Mouse (Mus musculus) cerebellum, postnatal 14 days (tissue): ENCODE results near the gene Prss56.
A peak's percentile ranks its signal among the peaks of the same experiment; 100 is the strongest.

Experiments
- DNase-seq, 2 experiments: peaks; one replicate each; pipeline ENCODE4 v3.0.0; 2021; ENCODE audit warnings: mixed read lengths in 2 of 2

Prss56 gene

DNA sequence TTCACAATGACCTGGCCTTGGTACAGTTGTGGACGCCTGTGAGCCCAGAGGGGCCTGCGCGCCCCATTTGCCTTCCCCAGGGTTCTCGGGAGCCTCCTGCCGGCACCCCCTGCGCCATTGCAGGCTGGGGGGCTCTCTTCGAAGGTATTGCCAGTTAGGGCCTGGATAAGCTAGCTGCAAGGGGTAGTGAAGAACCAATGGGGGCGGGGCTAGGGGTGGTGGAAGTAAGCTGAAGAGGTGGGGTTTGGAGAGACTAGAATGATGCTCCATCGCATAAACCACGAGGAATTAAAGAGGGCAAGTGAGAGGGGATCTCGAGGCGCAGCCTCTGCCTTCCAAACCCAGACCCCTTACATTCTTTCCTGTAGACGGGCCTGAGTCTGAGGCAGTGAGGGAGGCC lies 2.4 kb downstream of the Prss56 start:
- no peak for DNase-seq

DNA sequence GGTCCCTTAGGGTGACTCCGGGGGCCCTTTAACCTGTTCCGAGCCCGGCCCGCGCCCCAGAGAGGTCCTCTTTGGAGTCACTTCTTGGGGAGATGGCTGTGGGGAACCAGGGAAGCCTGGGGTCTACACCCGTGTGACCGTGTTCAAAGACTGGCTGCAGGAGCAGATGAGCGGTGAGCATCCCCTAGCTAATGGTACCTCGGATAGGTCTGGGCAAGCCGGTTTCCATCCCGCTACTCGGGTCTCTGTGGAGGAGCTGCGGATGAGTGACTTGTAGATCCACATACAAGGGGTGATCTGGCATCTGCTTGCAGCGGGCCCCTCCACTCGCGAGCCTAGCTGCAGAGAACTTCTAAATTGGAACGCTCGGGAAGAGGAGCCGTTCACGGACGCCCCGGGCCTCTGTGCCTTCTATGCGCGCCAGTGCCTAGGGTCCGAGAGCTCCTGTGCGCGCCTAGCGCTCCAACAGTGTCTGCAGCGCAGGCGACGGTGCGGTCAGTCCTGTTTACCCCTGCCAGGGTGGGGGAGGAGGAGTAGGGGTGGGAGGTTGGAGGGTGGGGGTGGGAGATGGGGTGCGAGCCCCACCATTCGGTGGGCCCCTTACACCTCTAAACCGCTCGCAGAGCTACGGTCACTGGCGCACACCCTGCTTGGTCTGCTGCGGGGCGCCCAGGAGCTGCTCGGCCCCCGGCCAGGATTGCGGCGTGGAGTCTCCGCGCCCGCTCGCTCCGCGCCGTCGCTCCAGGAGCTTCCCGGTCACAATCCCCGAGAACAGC lies 3.3 kb downstream of the Prss56 start:
- peak in 1 of 2 experiments; percentile 27 for DNase-seq

DNA sequence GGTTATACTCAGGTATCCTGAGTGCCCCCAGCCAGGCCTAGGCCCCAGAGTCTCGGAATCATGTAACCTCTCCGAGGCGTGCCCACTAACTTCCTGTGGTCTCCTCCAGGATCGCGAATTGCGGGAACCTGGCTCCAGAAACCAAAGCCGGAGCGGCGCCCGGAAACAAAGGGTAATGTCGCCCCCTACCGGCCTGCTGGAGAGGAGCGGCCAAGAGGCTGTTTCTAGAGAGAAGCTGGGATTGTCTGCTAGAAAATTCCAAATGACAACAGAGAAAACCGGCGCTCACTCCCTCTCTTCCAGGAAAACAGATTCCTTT lies 3.9 kb downstream of the Prss56 start:
- peak; percentile 90 to 92 for DNase-seq

DNA sequence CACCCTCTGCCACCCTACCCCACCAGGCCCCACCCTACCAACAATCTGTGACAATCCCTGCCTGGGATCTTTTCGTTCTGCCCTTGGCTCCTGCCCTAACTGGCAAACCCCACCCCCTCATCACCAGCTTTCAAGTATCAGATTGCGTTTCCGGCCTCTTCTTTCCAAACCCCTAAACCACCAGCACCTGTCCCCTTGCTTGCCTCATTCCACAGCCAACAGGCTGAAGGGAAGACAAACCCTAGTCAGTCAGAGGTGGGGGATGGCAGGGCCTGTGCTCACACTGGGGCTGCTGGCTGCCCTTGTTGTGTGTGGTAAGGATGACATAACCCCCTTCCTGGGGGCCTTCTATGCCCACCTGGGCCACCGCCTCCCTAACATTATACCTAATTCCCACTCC lies 7.3 kb downstream of the Prss56 start, which contains the start of gene Chrnd:
Gene Chrnd (plus strand): TSS at position 179 of the 400 bp plus-strand sequence.
- DNase-seq = no peak

DNA sequence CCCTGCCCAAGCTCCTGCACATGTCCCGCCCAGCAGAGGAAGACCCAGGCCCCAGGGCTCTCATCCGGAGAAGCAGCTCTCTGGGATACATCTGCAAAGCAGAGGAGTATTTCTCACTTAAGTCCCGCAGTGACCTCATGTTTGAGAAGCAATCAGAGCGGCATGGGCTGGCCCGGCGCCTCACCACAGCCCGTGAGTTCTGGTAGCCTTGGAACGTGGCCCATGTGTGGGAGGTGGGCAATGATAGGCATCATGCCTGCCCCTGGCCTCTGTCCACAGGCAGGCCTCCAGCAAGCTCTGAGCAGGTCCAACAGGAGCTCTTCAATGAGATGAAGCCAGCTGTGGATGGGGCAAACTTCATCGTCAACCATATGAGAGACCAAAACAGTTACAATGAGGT lies 14.2 kb downstream of the Prss56 start:
- DNase-seq = peak; percentile 68 to 77

DNA sequence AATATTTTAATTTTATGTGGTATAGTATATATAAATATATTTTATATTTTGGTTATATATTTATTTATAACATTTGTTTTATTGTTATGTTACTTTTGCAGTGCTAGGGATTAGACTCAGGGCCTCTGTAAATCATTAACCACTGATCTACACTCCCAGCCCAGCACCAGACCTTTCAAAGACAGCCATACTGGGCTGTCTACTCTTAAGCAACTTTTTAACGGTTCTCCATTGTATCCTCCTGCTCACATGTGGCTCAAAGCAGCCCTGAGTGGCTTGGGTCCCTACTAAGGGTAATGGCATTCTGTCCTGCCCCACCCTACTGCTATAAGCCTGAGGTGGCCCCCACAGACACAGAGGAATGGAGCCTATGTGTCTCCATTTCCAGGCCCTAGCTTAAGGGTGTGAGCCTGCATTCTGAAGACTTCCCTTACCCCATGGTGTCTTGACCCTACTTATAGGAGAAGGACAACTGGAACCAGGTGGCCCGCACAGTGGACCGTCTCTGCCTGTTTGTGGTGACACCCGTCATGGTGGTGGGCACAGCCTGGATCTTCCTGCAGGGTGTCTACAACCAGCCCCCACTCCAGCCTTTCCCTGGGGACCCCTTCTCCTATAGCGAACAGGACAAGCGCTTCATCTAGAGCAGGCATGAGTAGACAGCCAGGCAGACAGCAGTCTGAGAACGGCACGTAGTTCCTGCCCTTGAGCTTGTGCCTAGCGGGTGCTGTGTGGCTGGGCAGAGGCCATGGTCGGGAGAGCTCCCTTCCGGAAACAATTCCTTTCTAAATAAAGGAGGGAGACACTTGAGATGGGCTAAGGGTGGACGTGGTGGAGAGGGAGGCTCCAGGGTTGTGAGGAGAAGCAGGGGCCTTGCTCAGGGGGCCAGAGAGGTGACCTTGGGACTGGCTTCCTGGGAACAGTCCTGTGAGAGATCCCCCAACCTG lies 15.3 kb downstream of the Prss56 start:
- no peak for DNase-seq

DNA sequence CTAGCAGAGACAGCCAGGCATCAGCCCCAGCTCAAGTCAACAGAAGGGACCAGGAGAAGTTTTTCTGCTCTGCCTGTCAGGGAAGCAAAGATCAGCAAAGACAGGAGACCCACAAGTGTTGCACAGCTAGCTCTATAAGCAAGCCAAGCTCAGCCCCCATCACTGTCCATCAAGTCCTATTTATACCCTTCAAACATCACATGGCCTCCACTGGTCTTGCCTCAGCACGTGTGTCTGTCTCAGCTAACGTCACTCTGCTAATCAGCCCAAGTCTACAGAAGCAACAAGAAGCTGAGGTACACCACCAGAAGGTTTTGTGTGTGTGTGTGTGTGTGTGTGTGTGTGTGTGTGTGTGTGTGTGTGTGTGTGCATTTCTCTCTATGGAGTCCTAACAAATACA lies 17.7 kb downstream of the Prss56 start:
- no peak for DNase-seq

DNA sequence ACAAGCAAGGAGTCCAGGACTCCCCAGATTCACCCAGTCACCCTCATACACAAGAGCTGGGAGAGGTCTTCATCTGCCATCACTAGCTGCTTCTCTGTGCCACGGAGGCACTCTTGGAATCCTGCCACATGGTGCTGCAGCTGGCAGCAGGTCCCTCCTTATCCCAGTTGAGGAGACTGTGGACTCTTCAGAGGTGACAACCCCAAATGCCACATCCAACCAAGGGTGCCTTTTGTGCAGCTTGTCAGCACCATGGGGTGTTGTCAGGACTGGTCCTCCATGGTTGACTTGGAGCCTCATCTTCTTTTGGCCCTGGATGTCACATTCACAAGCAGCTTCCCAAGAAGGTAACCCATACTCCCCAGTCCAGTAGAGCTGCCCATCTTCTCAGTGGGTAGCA lies 18.7 kb downstream of the Prss56 start:
- no peak for DNase-seq

DNA sequence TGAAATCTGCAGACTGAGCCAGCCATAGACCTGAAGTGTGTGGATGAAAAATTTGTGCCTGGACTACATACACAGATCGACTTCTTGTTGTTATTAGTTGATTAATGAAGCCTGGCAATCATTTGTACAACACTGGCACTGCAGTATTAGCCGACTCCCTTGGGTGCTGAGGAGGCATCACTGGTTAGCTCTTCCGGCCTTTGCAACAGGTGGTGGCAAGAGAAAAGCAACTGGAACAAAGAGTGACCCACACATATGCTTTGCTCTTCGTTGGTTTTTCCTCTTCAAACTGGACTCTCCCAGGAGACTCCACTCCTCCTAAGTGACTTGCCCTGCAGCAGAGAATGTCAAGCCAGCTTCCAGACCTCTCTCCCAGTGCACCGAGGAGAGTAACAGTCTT lies 20.7 kb downstream of the Prss56 start:
- no peak for DNase-seq

DNA sequence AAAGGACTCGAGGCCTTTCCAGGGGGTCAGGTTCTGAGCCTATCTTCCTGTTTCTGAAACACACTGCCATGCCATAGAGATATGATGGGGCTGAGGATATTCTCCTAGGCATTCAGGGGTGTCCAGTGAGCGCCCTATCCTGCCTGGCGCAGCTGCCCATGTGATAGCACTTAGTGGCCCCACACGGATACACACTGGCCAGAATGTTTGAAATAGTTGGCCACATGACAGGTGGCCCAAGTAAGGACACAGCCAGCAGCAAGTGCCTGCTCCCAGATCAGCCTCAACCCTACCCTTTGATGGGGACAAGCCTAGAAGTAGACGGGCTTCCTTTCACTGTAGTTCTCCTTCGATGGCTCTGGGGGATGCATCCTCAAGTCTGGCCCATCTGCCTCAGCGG lies 21.4 kb downstream of the Prss56 start, which contains the start of gene Chrng:
Gene Chrng (plus strand): TSS at position 193 of the 400 bp plus-strand sequence.
- no peak for DNase-seq

DNA sequence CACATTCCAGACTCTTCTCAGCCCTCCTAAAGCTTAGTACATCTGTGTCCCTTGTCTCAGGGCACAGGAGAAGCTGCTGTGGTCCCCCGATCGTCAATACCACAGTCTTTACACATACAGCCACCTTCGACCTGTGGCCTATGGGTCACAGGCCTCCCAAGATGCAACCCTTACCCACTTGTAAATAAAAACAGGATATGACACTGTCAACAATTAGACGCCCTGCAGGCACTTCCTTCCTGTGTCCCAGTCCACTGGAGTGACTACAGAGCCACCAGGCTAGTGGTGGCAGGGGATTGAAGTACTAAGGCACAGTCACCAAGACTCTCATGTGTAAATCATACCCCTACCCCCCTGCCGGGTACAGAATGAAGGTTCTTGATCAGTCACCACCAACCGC lies 21.9 kb downstream of the Prss56 start:
- no peak for DNase-seq

DNA sequence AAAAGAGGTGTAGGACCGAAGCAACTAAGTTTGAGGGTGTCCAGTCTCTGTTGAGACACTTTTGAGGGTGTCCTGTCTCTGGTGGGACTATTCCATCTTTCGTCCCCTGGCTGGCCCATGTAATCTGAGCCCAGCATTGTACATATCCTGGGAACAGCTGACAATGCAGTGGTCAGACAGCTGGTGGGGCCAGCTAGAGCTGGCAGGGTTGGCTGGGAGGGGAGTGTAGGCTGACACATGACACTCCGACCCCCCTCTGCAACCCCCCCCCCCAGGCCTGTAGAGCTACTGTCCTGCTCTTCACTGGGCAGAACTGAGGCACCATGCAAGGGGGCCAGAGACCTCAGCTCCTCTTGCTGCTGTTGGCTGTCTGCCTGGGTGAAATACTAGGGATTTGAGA lies 22.4 kb downstream of the Prss56 start:
- no peak for DNase-seq

DNA sequence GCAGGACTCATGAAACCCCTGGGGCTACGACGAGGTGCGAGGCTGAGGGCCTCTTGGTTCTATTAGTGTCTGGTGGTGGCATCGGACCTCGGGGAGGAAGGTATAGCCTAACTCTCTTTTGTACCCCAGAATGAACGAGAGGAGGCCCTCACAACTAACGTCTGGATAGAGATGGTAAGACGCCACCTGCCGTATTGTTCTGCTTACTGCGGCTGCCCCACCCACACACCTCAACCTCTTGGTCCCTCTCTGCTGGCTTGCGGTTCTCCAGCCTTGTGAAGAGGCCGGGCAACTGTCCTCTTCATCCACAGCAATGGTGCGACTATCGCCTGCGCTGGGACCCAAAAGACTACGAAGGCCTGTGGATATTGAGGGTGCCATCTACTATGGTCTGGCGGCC lies 23.2 kb downstream of the Prss56 start:
- DNase-seq = peak in 1 of 2 experiments; percentile 30

DNA sequence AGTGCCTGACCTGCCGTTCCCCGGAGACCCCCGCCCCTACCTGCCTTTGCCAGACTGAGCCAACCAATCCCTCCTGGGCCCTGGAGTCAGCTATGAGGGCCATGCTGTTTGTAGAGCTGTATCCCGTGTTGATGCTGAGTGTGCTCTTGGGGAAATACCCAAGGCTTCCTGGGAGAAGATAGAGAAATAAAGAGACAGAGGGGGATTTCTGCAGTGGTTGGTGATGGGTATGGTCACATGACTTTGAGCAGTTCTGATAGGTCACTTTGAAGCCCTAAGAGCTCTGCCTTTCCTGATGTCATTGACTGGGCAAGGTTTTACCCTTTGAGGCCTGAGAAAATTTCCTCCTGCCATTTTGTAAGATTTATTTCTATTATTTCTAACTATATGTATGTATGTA lies 28.3 kb downstream of the Prss56 start:
- no peak for DNase-seq

DNA sequence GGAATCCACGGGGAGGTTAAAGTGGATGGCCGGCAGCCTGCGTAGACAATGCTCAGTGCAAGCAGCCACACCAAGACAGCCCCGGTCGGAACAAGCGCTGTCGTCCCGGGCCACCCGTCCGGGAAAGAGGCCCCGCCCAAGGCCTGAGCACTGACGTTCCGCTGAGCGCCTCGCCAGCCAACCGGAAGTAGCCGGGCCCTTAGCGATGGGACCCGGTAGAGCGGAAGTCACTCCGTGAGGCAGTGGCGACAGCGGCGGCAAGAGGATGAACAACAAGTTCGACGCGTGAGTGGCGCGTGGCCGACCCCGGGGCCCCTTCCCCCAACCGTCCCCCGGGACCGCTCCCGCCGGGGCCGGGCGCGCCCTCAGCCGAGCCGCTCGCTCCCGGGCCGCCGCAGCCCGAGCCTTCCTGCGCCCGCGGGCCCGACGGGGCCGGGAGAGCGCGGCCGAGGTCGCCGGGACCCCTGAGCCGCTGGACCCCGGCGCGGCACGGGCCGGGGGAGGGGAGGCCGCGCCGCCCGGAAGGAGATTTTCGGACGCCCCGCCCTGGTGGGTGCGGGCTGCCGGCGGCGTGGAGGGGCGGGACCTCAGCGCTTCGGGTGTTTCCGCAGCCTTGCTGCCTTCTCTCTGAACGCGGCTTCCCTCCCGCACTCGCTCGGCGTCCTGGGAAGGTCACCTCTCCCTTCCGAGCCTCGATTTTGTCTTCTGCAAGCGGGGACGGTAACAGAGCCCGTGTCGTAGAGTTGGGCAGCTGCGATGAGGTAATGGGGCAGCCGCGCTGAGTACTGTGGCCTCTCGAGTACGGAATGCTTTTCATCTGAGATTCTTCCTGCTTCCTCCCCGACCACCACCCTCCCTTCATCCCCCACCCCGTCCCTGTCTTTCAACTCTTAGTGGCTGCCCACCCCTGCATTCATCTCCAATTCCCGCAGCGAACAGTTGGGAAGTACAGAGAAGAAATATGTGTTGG lies 30.9 kb downstream of the Prss56 start, which contains the start of gene Eif4e2:
Gene Eif4e2 (plus strand): TSS at position 180 of the 970 bp plus-strand sequence.
- DNase-seq = peak; percentile 96

DNA sequence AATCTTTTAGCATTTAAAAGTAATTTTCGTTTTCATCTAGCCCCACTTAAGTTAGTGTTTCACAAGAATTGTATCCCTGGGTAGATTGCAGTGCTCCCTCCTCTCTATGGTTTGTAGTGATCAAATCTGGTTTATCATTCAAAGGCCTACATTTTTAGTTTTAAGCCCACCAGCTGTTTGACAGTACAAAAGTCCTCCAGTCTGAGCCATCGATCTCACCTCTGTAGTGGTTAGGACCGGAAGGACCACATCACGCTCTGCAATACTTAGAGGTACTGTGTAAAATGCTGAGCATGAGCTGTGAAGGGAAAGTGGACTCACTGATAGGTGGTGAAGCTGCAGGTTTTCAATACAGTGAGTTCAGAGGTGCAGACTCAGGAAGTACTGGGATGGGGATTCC lies 31.6 kb downstream of the Prss56 start:
- no peak for DNase-seq

DNA sequence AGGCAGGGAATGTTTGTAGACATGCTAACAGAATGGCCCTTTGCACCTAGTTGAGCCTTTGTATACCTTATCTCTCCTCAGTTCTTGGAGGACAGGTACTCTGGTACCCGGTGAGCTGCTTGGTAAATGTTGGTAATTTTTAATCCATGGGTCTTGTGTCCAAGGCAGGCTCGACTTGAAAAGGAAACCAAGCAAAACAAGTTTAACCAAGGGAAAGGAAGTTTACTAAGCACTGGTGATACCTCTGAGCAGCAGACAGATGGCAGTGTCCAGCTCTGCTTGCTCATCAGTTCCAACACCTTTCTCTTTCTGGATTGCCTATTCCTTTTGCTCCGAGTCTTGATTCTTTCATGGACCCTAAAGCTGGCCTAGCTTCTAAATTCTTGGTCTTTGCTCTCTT lies 34.8 kb downstream of the Prss56 start:
- no peak for DNase-seq

DNA sequence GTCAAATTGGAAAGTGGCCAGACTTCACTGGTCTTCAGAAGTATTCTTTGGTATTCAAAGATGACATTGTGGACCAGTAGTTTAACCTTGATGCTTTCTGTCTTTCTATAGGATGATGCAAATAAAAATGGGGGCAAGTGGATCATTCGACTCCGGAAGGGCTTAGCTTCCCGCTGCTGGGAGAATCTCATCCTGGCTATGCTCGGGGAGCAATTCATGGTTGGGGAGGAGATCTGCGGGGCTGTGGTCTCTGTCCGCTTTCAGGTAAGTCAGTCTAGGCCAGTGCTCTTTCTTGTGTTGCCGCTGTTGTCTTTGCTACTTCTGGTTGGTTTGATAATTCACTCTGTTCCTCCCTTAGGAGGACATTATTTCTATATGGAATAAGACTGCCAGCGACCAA lies 42.6 kb downstream of the Prss56 start:
- no peak for DNase-seq

DNA sequence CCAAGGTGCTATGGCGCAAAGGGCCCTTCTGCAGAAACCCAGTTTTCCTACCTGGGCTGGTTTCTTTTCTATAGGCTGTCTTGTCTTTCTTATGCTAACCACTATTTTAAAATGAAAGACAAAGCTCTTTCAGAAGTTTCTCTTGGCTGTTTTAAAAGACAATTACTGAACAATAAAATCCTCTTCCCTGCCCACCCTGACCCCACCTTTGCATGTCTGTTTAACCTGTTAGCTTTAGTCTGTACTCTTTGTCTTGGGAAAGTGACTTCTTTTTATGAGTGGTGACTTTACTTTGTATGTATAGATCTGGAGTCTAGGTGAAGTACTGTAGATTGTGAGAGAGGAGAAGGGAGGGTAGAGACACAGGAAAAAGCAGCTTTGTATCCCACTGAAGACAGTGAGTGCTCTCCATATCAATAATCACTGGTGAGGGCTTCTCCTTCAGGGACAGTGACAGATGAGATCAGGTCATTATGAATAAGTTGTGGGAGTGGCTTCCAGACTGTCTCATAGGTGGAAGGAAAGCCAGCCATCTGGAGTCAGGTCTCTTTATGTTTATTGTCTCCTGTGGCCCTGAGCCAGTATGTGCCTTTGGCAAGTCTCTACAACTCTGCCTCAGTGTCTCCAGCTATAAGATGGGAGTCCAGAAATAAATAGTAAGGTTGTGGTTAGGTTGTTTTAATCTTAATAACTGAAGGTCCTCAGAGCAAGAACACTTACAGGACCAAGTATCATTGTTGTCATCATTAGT lies 43.5 kb downstream of the Prss56 start:
- DNase-seq = peak; percentile 42 to 43

DNA sequence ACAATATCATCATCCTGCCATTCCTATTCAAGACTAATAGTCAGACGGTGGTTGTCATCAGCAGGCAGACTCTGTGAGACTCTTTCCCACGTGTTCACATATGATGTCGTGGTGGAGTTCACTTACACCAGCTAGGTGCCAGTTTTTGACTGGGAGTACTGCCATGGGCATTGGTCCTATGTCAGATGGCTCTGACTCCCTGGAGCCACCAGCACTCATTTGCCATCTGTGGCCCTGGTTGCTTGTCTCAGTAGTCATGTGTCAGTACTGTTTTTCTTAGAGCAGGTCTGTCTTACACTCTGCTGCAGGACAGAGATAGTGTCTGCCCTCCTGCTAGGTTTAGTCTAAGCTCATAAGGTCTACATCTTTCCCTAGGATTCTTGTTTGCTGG lies 44.0 kb downstream of the Prss56 start:
- peak; percentile 92 to 93 for DNase-seq

DNA sequence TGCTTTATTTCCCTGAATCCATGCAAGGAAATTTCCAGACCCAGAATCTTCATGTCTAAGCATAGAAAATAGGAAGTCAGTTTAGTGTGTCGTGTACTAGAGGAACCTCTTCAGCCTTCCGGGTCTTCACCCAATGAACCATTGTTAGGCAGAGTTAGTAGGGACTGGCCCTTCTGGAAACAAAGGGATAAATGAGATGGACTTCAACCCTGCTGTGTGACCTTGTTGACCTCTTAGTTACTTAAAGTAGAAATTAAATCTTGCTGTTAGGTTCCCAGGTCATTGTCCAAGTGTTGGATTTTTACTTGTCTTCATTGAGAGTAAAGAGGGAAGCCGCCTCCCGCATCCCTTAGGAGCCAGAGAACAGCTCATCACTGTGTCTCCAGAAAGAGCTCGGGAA lies 47.5 kb downstream of the Prss56 start:
- DNase-seq = no peak

DNA sequence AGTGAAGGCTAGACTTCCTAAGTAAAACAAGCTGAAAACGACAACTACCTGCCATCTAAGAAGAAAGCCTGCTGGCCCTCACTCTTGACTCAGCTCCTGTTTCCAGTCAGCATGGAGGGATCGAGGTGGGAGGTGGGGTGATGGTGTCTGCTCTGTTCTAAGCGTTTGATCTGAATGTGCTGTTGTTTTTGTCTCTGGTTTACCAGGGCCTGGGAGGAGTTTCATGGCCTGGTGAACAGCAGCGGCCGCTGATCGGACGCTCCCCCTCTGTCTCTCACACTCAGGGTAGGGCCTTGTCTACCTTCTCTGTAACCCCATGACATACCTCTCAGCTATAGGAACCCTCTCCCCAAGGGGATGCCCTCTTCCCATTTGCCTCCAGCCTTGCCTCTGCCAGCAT lies 49.1 kb downstream of the Prss56 start:
- no peak for DNase-seq
